Mouse (Mus musculus): ENCODE data around the gene Usf1. TPM values are rescaled to one million over a fixed set of nuclear protein-coding genes. Genes with fewer than 3 reads are reported as not detected.

Gene Usf1
- total RNA-seq, 2 experiments from 2014 or later = 110 to 119 TPM

Other genes with a start within 250 kb of the Usf1 start
- 10 to 100 TPM; 28.0 to 42.2 TPM for gene Pcp4l1, start 215.0 kb upstream of the Usf1 start, total RNA-seq (2021)
- not detected for gene Nr1i3, start 197.3 kb upstream of the Usf1 start, total RNA-seq (2021)
- gene Tomm40l, start 188.8 kb upstream of the Usf1 start, total RNA-seq (2021) = 10 to 100 TPM; 71.4 to 71.6 TPM
- 1 to 10 TPM; 2.5 to 3.9 TPM for gene Apoa2, start 186.3 kb upstream of the Usf1 start, total RNA-seq (2021)
- 10 to 100 TPM; 11.9 to 13.4 TPM for gene Fcer1g, start 176.9 kb upstream of the Usf1 start, total RNA-seq (2021)
- 1 to 10 TPM; 4.6 to 7.2 TPM for gene Adamts4, start 160.9 kb upstream of the Usf1 start, total RNA-seq (2021)
- 100 to 1,000 TPM; 243 to 255 TPM for gene Ndufs2, start 159.9 kb upstream of the Usf1 start, total RNA-seq (2021)
- 10 to 100 TPM; 59.7 to 64.1 TPM for gene B4galt3, start 141.0 kb upstream of the Usf1 start, total RNA-seq (2021)
- gene Ppox, start 130.1 kb upstream of the Usf1 start, total RNA-seq (2021) = 10 to 100 TPM; 20.4 to 21.8 TPM
- gene Usp21, start 123.3 kb upstream of the Usf1 start, total RNA-seq (2021) = 10 to 100 TPM; 51.5 to 53.4 TPM
- 100 to 1,000 TPM; 110 to 114 TPM for gene Ufc1, start 116.3 kb upstream of the Usf1 start, total RNA-seq (2021)
- gene Dedd, start 82.2 kb upstream of the Usf1 start, total RNA-seq (2021) = 10 to 100 TPM; 34.6 to 37.8 TPM
- 10 to 100 TPM; 38.5 to 41.0 TPM for gene Nit1, start 65.7 kb upstream of the Usf1 start, total RNA-seq (2021)
- 100 to 1,000 TPM in 1 of 2 experiments, 10 to 100 TPM in 1; 93.9 to 107 TPM for gene Pfdn2, start 65.6 kb upstream of the Usf1 start, total RNA-seq (2021)
- 1 to 10 TPM; 7.1 to 7.8 TPM for gene Klhdc9, start 50.5 kb upstream of the Usf1 start, total RNA-seq (2021)
- gene Nectin4, start 41.2 kb upstream of the Usf1 start, total RNA-seq (2021) = 1 to 10 TPM; 1.4 TPM
- gene Arhgap30, start 22.4 kb upstream of the Usf1 start, total RNA-seq (2021) = 1 to 10 TPM; 2.0 to 2.1 TPM
- gene Tstd1, start 7.6 kb downstream of the Usf1 start, total RNA-seq (2021) = 1 to 10 TPM; 1.5 to 2.6 TPM
- gene F11r, start 26.2 kb downstream of the Usf1 start, total RNA-seq (2021) = 1 to 10 TPM; 6.3 to 9.0 TPM
- gene Alyref2, start 92.2 kb downstream of the Usf1 start, total RNA-seq (2021) = 1 to 10 TPM; 4.6 to 5.5 TPM
- gene Itln1, start 124.0 kb downstream of the Usf1 start, total RNA-seq (2021) = not detected
- not detected for gene Cd244a, start 147.9 kb downstream of the Usf1 start, total RNA-seq (2021)
- gene Ly9, start 196.1 kb downstream of the Usf1 start, total RNA-seq (2021) = not detected
- under 1 TPM; 0.22 to 0.39 TPM for gene Slamf7, start 241.7 kb downstream of the Usf1 start, total RNA-seq (2021)